In the genomic region with DNA sequence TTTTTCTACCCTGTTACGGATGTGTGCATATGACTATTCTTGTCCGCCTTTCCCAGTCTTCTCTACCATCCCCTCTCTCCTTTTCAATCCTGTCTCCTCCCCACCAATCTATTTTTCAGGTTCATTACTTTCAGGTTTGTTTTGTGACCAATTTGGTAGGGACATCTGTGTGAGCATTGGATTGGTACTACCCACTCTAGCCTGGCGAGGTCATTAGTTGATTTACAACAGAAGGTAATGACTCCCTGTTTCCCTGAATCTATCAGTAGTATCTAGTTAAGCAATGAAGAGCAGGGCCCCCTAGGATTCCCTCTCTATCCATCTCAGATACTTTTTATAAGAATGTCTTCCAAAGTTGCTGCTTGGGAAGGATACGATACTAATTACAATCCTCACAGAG, we compare ENCODE assay signal across 16 mouse cellular contexts.
"Had no signal": no experiment of that assay in that cellular context is flagged by ENCODE, and none has a peak within 500 bp of the region (broad histone marks: within the 10 kb centered on the region; RNA-seq: fewer than 3 reads in every experiment).

No protein-coding gene starts in this region.

- H3K4me2 ChIP-seq: neural tube, embryonic 13.5 days; neural tube, embryonic 15.5 days; stomach, embryonic 15.5 days had no signal

- H3K9me3 ChIP-seq: neural tube, embryonic 13.5 days; neural tube, embryonic 15.5 days; stomach, embryonic 15.5 days had no signal

- H3K27ac ChIP-seq: neural tube, embryonic 13.5 days; neural tube, embryonic 15.5 days; stomach, embryonic 15.5 days; stomach, postnatal 0 days had no signal

- DNase-seq: retina, postnatal 1 day; right cerebral cortex, adult 18-20 months; right cerebral cortex, postnatal 14 days; right cerebral cortex, postnatal 25 days; right cerebral cortex, postnatal 4 days; spleen, adult 18-20 months; thymus, adult 18-20 months; thymus, adult 2 months; thymus, postnatal 14 days; thymus, postnatal 25 days; thymus, postnatal 36 days; thymus, postnatal 4 days had no signal

- H3K4me1 ChIP-seq: neural tube, embryonic 13.5 days; neural tube, embryonic 15.5 days; stomach, embryonic 15.5 days had no signal

- H3K4me3 ChIP-seq: neural tube, embryonic 13.5 days; neural tube, embryonic 15.5 days; stomach, embryonic 15.5 days had no signal

- H3K36me3 ChIP-seq: neural tube, embryonic 13.5 days; neural tube, embryonic 15.5 days; stomach, embryonic 15.5 days had no signal

- H3K27me3 ChIP-seq: neural tube, embryonic 13.5 days; neural tube, embryonic 15.5 days; stomach, embryonic 15.5 days had no signal

- H3K9ac ChIP-seq: neural tube, embryonic 13.5 days; neural tube, embryonic 15.5 days; stomach, embryonic 15.5 days had no signal
